Mouse (Mus musculus): Measurements from ENCODE around the gene Fam83e.

DNA sequence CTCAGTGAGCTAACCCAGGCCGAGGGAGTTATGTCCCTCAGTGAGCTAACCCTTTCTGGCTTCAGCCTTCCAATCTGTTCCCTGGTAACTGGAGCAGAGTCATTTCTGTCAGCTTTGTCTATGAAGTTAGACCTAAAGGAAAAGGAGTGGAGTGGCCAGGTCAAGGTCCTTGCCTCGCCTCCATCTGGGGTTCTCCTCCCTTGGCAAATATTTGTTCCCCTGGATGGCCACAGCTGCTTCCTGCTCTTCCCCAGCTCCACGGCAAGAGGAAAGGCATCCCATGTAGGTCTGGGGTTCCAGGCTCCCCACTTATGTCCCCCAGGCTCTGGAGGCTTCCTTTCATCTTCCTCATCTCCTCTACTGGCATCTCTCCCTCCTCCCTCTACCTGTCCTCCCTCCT, 6.6 kb downstream of the Fam83e start:
- TF ChIP-seq POLR2A (IDR thresholded peaks at IDR 0.05; ENCODE audit: extremely low read depth, insufficient read depth, low read length) (no peak), CTCF (IDR thresholded peaks at IDR 0.05; ENCODE audit: low read depth, low read length) (no peak)
